Mouse (Mus musculus): ENCODE measurements around the gene Cel. TPM values are rescaled to one million over a fixed set of nuclear protein-coding genes. Genes with fewer than 3 reads are reported as not detected.
A peak's percentile ranks its signal among the peaks of the same experiment; 100 is the strongest.

Gene Cel
- polyA plus RNA-seq, 1 experiment from 2014 or later: 0.14 TPM

DNA sequence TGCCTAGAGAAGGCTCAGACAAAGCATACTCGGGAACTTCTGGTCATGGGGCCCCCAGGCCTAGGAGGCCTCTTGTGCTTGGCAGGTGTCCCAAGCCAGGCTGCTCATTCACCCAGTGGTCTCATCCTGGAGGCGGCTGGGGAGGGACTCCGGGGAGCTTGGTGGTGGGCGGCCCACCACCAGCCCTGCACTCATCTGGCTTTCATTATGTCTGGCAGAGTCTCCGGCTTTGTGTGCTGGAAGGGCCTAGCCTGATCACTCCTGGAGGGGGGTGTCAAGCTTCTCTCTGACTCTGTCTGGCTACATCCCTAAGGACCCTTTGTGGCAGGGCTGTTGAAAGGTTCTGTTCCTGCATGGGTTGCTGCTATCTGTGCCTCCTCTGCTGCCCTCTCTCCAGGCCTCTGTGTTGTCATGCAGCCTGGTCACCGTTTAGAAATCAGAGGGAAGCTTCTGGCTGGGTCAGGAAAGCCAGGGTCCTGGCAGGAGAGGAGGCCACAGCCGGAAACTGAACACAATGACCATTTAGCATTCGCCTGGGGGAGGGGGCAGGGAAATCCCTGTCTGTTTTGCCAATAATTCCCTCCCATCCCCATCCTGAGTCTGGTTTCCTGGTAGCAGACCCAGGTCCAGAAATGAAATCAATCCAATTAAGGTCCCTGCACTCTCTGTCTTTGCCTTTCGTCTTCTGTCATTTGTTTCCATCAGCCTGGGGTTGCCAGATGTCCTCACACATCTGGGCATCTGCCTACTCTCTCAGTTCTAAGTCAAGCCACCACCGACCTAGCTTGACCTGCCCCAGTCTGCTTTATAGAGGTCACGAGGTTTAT is 28.6 kb downstream of the Cel start:
- WGBS: 16% methylated on average over 11 of the region's 11 CpGs
- Histone ChIP-seq H3K9ac (peak overlapping the region; percentile 44), H3K4me3 (peak overlapping the region; percentile 53), H3K9me3 (no peaks in the 10 kb centered on the region), H3K36me3 (no peaks in the 10 kb centered on the region), H3K27ac (replicated peaks) (peak overlapping the region; percentile 82), H3K27me3 (no peaks in the 10 kb centered on the region), H3K4me1 (replicated peaks) (peaks cover 98% of the 10 kb centered on the region), H3K4me2 (peak overlapping the region; percentile 67)
- ATAC-seq (ENCODE audit: low FRiP score, low read depth): peak; percentile 28; the same call in 1 of the 2 replicates

- ATAC-seq (ENCODE audit: low FRiP score, low read depth): peak; percentile 2; the same call in 1 of the 2 replicates
- H3K9me3 ChIP-seq: no peaks in the 10 kb centered on the region
- H3K4me1 ChIP-seq (replicated peaks): peaks cover 98% of the 10 kb centered on the region
- H3K36me3 ChIP-seq: no peaks in the 10 kb centered on the region
- peak overlapping the region; percentile 44 for H3K9ac ChIP-seq
- peak overlapping the region; percentile 82 for H3K27ac ChIP-seq (replicated peaks)
- H3K4me3 ChIP-seq: peak overlapping the region; percentile 53
- WGBS: 40% methylated on average over 7 of the region's 7 CpGs
- H3K4me2 ChIP-seq: peak overlapping the region; percentile 67
- no peaks in the 10 kb centered on the region for H3K27me3 ChIP-seq
These were observed 29.2 kb downstream of the Cel start for GRCm38 (mm10) chr2:28533901-28534435.

DNA sequence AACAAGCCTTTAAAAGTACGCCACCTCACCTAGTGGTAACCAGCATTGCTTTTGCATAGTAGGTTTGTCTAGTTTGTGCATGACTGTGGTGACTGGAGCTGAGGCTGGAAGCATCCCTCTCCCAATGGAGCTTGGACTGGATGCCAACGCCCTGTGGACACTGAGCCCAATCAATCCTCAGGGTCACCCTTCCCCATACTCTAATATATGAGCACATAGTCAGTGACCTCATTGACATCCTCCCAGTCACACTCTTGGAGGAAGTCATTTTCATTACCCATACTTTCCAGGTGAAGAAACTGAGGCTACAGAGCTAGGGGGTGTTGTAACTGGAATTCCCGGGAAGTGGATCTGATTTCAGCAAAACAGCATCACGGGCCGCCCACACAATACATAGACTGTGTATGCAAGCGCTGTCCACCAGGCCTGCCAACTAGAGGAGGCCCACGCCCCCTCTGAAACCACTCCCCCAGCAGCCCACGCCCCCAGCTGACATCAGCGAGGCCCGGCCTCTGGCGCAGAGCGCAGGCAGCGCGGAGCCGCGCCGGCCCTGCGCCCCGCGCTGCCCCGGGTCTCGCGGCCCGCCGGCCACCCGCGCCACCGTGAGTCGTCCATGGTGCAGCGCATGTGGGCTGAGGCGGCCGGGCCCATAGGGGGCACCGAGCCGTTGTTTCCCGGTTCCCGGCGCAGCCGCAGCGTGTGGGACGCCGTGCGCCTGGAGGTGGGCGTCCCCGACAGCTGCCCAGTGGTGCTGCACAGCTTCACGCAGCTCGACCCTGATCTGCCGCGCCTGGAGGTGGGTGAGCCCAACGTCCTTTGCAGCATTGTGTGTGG is 30.0 kb downstream of the Cel start:
- Histone ChIP-seq H3K9ac (peak overlapping the region; percentile 44), H3K27me3 (no peaks in the 10 kb centered on the region), H3K4me2 (peak overlapping the region; percentile 67), H3K36me3 (no peaks in the 10 kb centered on the region), H3K9me3 (no peaks in the 10 kb centered on the region), H3K4me3 (peak overlapping the region; percentile 53), H3K4me1 (replicated peaks) (peaks cover 98% of the 10 kb centered on the region), H3K27ac (replicated peaks) (peak overlapping the region; percentile 82)
- 3% methylated on average over 49 of the region's 49 CpGs for WGBS
- peak; percentile 91 for ATAC-seq (ENCODE audit: low FRiP score, low read depth)

- no peak overlapping the region for H3K4me3 ChIP-seq
- H3K27ac ChIP-seq (replicated peaks): no peak overlapping the region
- no peaks in the 10 kb centered on the region for H3K36me3 ChIP-seq
- no peak overlapping the region for H3K4me2 ChIP-seq
- no peaks in the 10 kb centered on the region for H3K27me3 ChIP-seq
- H3K9ac ChIP-seq: no peak overlapping the region
- ATAC-seq (ENCODE audit: low FRiP score, low read depth): no peak
- no peaks in the 10 kb centered on the region for H3K9me3 ChIP-seq
- H3K4me1 ChIP-seq (replicated peaks): peaks cover 96% of the 10 kb centered on the region
- 60% methylated on average over 7 of the region's 7 CpGs for WGBS
These were observed 32.9 kb downstream of the Cel start for GRCm38 (mm10) chr2:28530311-28530710.

- H3K9ac ChIP-seq: no peak overlapping the region
- WGBS: 62% methylated on average over 4 of the region's 4 CpGs
- H3K36me3 ChIP-seq: no peaks in the 10 kb centered on the region
- H3K4me3 ChIP-seq: no peak overlapping the region
- peaks cover 96% of the 10 kb centered on the region for H3K4me1 ChIP-seq (replicated peaks)
- no peak overlapping the region for H3K4me2 ChIP-seq
- no peak overlapping the region for H3K27ac ChIP-seq (replicated peaks)
- H3K9me3 ChIP-seq: no peaks in the 10 kb centered on the region
- H3K27me3 ChIP-seq: no peaks in the 10 kb centered on the region
- ATAC-seq (ENCODE audit: low FRiP score, low read depth): no peak
These were observed 33.3 kb downstream of the Cel start for GRCm38 (mm10) chr2:28529856-28530255.

DNA sequence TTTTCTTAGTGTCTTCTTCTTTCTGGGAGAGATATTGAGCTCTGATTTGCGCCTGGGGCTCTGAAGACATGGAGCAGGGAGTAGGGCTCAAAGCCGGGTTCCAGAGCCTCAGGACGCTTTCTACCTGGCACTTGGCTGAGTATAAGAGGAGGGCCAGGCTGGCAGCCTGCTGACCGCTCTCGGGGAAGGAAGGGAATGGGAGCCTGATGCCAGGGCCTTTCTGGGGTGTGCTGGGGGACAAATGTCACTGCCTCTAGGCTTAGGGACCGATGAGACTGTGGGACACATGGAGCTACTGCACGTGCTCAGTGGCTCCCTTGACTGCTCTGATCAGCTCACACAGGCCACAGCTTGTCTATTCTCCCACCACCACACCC is 34.9 kb downstream of the Cel start:
- Histone ChIP-seq H3K4me1 (replicated peaks) (peaks cover 95% of the 10 kb centered on the region), H3K27ac (replicated peaks) (no peak overlapping the region), H3K4me3 (no peak overlapping the region), H3K27me3 (no peaks in the 10 kb centered on the region), H3K9me3 (no peaks in the 10 kb centered on the region), H3K4me2 (no peak overlapping the region), H3K36me3 (no peaks in the 10 kb centered on the region), H3K9ac (0 out of 2 replicates have a peak overlapping the region, but pooled peaks have one; percentile 0)
- no peak for ATAC-seq (ENCODE audit: low FRiP score, low read depth)
- WGBS: 86% methylated on average over 7 of the region's 7 CpGs

DNA sequence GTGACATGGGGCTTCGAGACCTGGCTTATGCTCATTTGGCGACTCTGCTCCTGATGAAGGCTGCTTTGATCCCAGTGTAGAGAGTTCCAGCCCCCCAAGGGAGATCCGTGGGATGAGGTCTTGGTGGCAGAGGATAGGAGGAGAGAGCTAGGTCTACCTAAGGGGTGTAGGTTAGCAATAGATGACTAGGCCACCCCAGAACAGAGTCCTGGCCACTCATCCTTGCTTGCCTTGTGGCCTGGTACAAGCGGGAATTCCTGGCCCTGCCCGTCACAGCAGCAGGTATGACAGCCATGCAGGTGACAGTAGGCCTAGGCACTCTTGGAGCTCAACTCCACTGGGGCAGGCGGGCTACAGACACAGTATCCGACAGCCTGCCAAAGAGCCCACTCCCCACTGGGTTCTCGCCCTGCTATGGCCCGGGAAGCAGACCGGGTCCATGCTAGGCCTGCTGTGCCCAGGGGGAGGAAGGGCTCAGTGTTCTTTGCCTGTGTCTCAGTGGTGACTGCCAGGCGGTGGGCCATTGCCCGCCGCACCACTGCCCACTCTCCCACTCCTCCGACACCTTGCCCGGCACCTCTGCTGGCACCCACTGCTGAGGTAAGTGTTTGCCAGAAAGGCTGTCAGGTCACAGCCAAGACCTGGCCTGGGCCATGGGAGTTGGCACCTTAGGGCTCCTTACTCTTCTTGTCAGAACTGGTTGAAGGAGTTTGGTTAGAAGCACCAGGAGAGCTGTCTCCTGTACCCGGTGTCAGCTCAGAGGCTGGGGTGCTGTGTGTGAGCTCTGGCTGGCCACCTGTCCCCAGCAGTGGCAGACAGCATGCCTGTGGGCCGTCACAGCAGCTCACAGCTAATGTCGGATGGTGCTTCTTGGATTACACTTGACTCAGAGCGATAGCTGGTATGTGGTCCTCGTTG is 35.5 kb downstream of the Cel start:
- no peak for ATAC-seq (ENCODE audit: low FRiP score, low read depth)
- Histone ChIP-seq H3K4me2 (no peak overlapping the region), H3K9me3 (no peaks in the 10 kb centered on the region), H3K27me3 (no peaks in the 10 kb centered on the region), H3K36me3 (peaks cover 1% of the 10 kb centered on the region; the same call in 1 of the 2 replicates), H3K27ac (replicated peaks) (no peak overlapping the region), H3K9ac (0 out of 2 replicates have a peak overlapping the region, but pooled peaks have one; percentile 0), H3K4me1 (replicated peaks) (peaks cover 89% of the 10 kb centered on the region), H3K4me3 (no peak overlapping the region)
- WGBS: 75% methylated on average over 19 of the region's 20 CpGs

- Histone ChIP-seq H3K36me3 (peaks cover 3% of the 10 kb centered on the region; the same call in 1 of the 2 replicates), H3K27ac (replicated peaks) (peak overlapping the region; percentile 67), H3K27me3 (no peaks in the 10 kb centered on the region), H3K4me3 (no peak overlapping the region), H3K4me2 (peak overlapping the region; percentile 3; the same call in 1 of the 2 replicates), H3K4me1 (replicated peaks) (peaks cover 88% of the 10 kb centered on the region), H3K9me3 (no peaks in the 10 kb centered on the region), H3K9ac (0 out of 2 replicates have a peak overlapping the region, but pooled peaks have one; percentile 16)
- no peak for ATAC-seq (ENCODE audit: low FRiP score, low read depth)
- WGBS: 44% methylated on average over 12 of the region's 12 CpGs
These were observed 37.0 kb downstream of the Cel start for GRCm38 (mm10) chr2:28525943-28526876.

GRCm38 (mm10) chr2:28525219-28525942 is 37.8 kb downstream of the Cel start:
- H3K27ac ChIP-seq (replicated peaks): peak overlapping the region; percentile 67
- peaks cover 3% of the 10 kb centered on the region; the same call in 1 of the 2 replicates for H3K36me3 ChIP-seq
- no peaks in the 10 kb centered on the region for H3K9me3 ChIP-seq
- 0 out of 2 replicates have a peak overlapping the region, but pooled peaks have one; percentile 16 for H3K9ac ChIP-seq
- 9% methylated on average over 11 of the region's 11 CpGs for WGBS
- H3K4me3 ChIP-seq: no peak overlapping the region
- no peaks in the 10 kb centered on the region for H3K27me3 ChIP-seq
- peaks cover 88% of the 10 kb centered on the region for H3K4me1 ChIP-seq (replicated peaks)
- peak overlapping the region; percentile 3; the same call in 1 of the 2 replicates for H3K4me2 ChIP-seq
- ATAC-seq (ENCODE audit: low FRiP score, low read depth): peak; percentile 35

GRCm38 (mm10) chr2:28524406-28524805 is 38.8 kb downstream of the Cel start:
- Histone ChIP-seq H3K9me3 (no peaks in the 10 kb centered on the region), H3K4me1 (replicated peaks) (peaks cover 85% of the 10 kb centered on the region), H3K9ac (no peak overlapping the region), H3K4me3 (no peak overlapping the region), H3K27me3 (no peaks in the 10 kb centered on the region), H3K36me3 (peaks cover 3% of the 10 kb centered on the region; the same call in 1 of the 2 replicates), H3K4me2 (no peak overlapping the region), H3K27ac (replicated peaks) (0 out of 2 replicates have a peak overlapping the region, but pooled peaks have one; percentile 46)
- no peak for ATAC-seq (ENCODE audit: low FRiP score, low read depth)
- 75% methylated on average over 10 of the region's 10 CpGs for WGBS

All from hindbrain, embryonic 15.5 days (tissue).